Mouse (Mus musculus) intestine, postnatal 0 days (tissue): ENCODE measurements around the gene E130208F15Rik. TPM values are rescaled to one million over a fixed set of nuclear protein-coding genes. Genes with fewer than 3 reads are reported as not detected.

Experiments used
- ATAC-seq: fragments of 200-750 bp; cut with Nextera tagmentation; 2 replicates; pipeline ENCODE4 v1.8.0; 2017; ENCODE audit warnings: mild to moderate bottlenecking, moderate TSS enrichment, moderate library complexity
- H3K27ac ChIP-seq: fragments of 300-500 bp; sonication (generic); 2 replicates; pipeline ENCODE4 v1.5.1; 2014; ENCODE audit warnings: mild to moderate bottlenecking, low read depth, low read length, moderate library complexity
- H3K27me3 ChIP-seq: fragments of 300-500 bp; sonication (generic); replicated peaks from 2 replicates; pipeline ENCODE4 v1.6.1; 2014; ENCODE audit warnings: low read length, mixed read lengths; ENCODE audit not compliant: control insufficient read depth, insufficient read depth
- H3K36me3 ChIP-seq: fragments of 300-500 bp; sonication (generic); 2 replicates; pipeline ENCODE4 v1.6.1; 2014; ENCODE audit warnings: mild to moderate bottlenecking, moderate library complexity; ENCODE audit not compliant: control insufficient read depth, insufficient read depth
- H3K4me1 ChIP-seq: fragments of 300-500 bp; sonication (generic); replicated peaks from 2 replicates; pipeline ENCODE4 v1.6.1; 2014; ENCODE audit warnings: antibody characterized with exemption, low read length, mixed read lengths; ENCODE audit not compliant: control insufficient read depth, insufficient read depth
- H3K4me2 ChIP-seq: fragments of 300-500 bp; sonication (generic); replicated peaks from 2 replicates; pipeline ENCODE4 v1.6.1; 2014; ENCODE audit warnings: low read depth, mild to moderate bottlenecking, moderate library complexity
- H3K4me3 ChIP-seq: fragments of 300-500 bp; sonication (generic); 2 replicates; pipeline ENCODE4 v1.5.1; 2014; ENCODE audit warnings: low read depth, low read length
- H3K9ac ChIP-seq: fragments of 300-500 bp; sonication (generic); 2 replicates; pipeline ENCODE4 v1.6.1; 2014; ENCODE audit warnings: mild to moderate bottlenecking, low read depth, low read length
- H3K9me3 ChIP-seq: fragments of 300-500 bp; sonication (generic); 2 replicates; pipeline ENCODE4 v1.6.1; 2016; ENCODE audit warnings: mixed run types; ENCODE audit not compliant: control insufficient read depth
- CTCF ChIP-seq: sonication (generic); IDR thresholded peaks from 2 replicates; pipeline ENCODE4 v1.5.1; 2016; ENCODE audit warnings: low read depth, mild to moderate bottlenecking, control low read depth, antibody characterized with exemption, moderate library complexity
- WGBS: fragments of 180-500 bp; shearing (Covaris S2); extraction: QIAGEN DNeasy Blood & Tissue Kit; methylation state at CpG from one replicate; pipeline ENCODE4 v1.1.7; 2014; 5-methylcytosine and 5-hydroxymethylcytosine counted together
- polyA plus RNA-seq: library from polyadenylated mRNA; unstranded; fragments of >200 nt; fragmentation: Nextera tagmentation; extraction: Ambion mirVana; gene quantifications from 2 replicates; pipeline ENCODE4 v1.2.1, GENCODE M21; 2015

Gene E130208F15Rik
- polyA plus RNA-seq, 1 experiment from 2014 or later, result not detected

- WGBS, result 76% methylated on average over 4 of the region's 4 CpGs
- H3K4me3 ChIP-seq, result no peak overlapping the region
Measured at GRCm38 (mm10) chr7:30281522-30281921, 40.0 kb upstream of the E130208F15Rik start.

GRCm38 (mm10) chr7:30282740-30283139 is 38.8 kb upstream of the E130208F15Rik start:
- Histone ChIP-seq H3K27me3 (no peaks in the 10 kb centered on the region), H3K36me3 (no peaks in the 10 kb centered on the region), H3K9ac (no peak overlapping the region), H3K9me3 (no peaks in the 10 kb centered on the region), H3K27ac (no peak overlapping the region), H3K4me3 (no peak overlapping the region), H3K4me2 (no peak overlapping the region), H3K4me1 (no peaks in the 10 kb centered on the region)
- no peak for TF ChIP-seq CTCF
- ATAC-seq, result no peak
- WGBS, result 70% methylated on average over 7 of the region's 7 CpGs

More at GRCm38 (mm10) chr7:30281522-30281921, 40.0 kb upstream of the E130208F15Rik start:
- no peaks in the 10 kb centered on the region for H3K27me3 ChIP-seq
- no peaks in the 10 kb centered on the region for H3K9me3 ChIP-seq
- no peak overlapping the region; the same call in 1 of the 2 replicates for H3K27ac ChIP-seq
- no peaks in the 10 kb centered on the region for H3K36me3 ChIP-seq
- ATAC-seq, result no peak
- no peaks in the 10 kb centered on the region for H3K4me1 ChIP-seq
- no peak overlapping the region; the same call in 1 of the 2 replicates for H3K4me2 ChIP-seq
- no peak overlapping the region for H3K9ac ChIP-seq
- no peak for TF ChIP-seq CTCF

GRCm38 (mm10) chr7:30286701-30287410 is 34.7 kb upstream of the E130208F15Rik start:
- Histone ChIP-seq H3K4me1 (no peaks in the 10 kb centered on the region), H3K27ac (no peak overlapping the region), H3K9ac (no peak overlapping the region), H3K4me3 (no peak overlapping the region), H3K9me3 (no peaks in the 10 kb centered on the region), H3K36me3 (no peaks in the 10 kb centered on the region), H3K4me2 (no peak overlapping the region), H3K27me3 (no peaks in the 10 kb centered on the region; the same call in 1 of the 2 replicates)
- no peak for ATAC-seq
- WGBS, result 61% methylated on average over 8 of the region's 8 CpGs
- TF ChIP-seq CTCF, result no peak

GRCm38 (mm10) chr7:30288046-30288445 is 33.5 kb upstream of the E130208F15Rik start:
- Histone ChIP-seq H3K4me1 (no peaks in the 10 kb centered on the region), H3K9me3 (no peaks in the 10 kb centered on the region), H3K36me3 (no peaks in the 10 kb centered on the region), H3K4me3 (no peak overlapping the region), H3K27ac (no peak overlapping the region), H3K9ac (no peak overlapping the region), H3K27me3 (no peaks in the 10 kb centered on the region; the same call in 1 of the 2 replicates), H3K4me2 (no peak overlapping the region)
- TF ChIP-seq CTCF, result no peak
- no peak for ATAC-seq
- WGBS, result 59% methylated on average over 6 of the region's 6 CpGs

GRCm38 (mm10) chr7:30289071-30289713 is 32.3 kb upstream of the E130208F15Rik start:
- Histone ChIP-seq H3K27ac (no peak overlapping the region), H3K9ac (no peak overlapping the region), H3K9me3 (no peaks in the 10 kb centered on the region), H3K4me2 (no peak overlapping the region), H3K27me3 (no peaks in the 10 kb centered on the region; the same call in 1 of the 2 replicates), H3K4me3 (no peak overlapping the region), H3K4me1 (no peaks in the 10 kb centered on the region), H3K36me3 (no peaks in the 10 kb centered on the region)
- WGBS, result 64% methylated on average over 7 of the region's 7 CpGs
- ATAC-seq, result no peak
- no peak for TF ChIP-seq CTCF

- ATAC-seq, result no peak
Measured at GRCm38 (mm10) chr7:30289714-30290399, 31.7 kb upstream of the E130208F15Rik start.

More at GRCm38 (mm10) chr7:30289714-30290399, 31.7 kb upstream of the E130208F15Rik start:
- Histone ChIP-seq H3K4me1 (no peaks in the 10 kb centered on the region), H3K9me3 (no peaks in the 10 kb centered on the region), H3K9ac (no peak overlapping the region), H3K27ac (no peak overlapping the region), H3K4me3 (no peak overlapping the region), H3K27me3 (no peaks in the 10 kb centered on the region; the same call in 1 of the 2 replicates), H3K4me2 (no peak overlapping the region), H3K36me3 (no peaks in the 10 kb centered on the region)
- WGBS, result 56% methylated on average over 10 of the region's 10 CpGs
- TF ChIP-seq CTCF, result peak; percentile 25
